Mouse (Mus musculus): ENCODE data around the gene Cers1. TPM values are rescaled to one million over a fixed set of nuclear protein-coding genes. Genes with fewer than 3 reads are reported as not detected.

Cers1 gene
- polyA plus RNA-seq, 1 experiment, result 0.23 TPM

DNA sequence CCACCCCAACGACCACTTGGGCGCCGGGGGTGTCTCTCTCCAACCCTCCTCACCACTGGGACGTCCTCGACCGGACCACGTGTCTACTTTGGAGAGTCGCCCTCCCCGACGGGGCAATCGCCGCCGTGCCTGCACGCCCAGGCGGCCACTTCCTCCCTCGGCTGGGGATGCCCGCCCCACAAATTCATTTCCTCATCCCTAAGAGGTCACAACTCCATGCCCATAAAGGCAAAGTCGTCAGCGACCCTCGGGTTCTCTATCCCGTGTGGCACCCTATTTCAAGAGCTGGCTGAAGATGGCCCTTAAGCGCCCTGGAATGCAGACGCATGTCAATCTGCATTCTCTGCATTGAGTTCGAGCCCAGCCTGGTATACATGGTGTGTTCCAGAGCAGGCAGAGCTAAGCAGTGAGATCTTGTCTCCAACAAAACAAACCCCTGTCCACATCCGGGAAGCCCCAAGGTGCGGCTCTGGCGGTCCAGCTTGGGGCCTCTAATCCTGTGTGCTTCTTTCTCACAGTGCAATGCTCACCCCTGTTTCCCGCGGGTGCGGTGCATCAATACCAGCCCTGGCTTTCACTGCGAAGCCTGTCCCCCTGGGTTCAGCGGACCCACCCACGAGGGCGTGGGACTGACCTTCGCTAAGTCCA, 59.8 kb downstream of the Cers1 start:
- Histone ChIP-seq H3ac (ENCODE audit: control insufficient read depth, insufficient read length, low read depth) (no peak overlapping the region), H3K79me2 (ENCODE audit: control insufficient read depth, insufficient read depth) (no peaks in the 10 kb centered on the region), H3K36me3 (ENCODE audit: control insufficient read depth, insufficient read depth) (no peaks in the 10 kb centered on the region), H3K4me3 (ENCODE audit: insufficient read depth, poor library complexity, severe bottlenecking) (no peak overlapping the region), H3K27me3 (ENCODE audit: control insufficient read depth, insufficient read depth, insufficient read length) (peaks cover 31% of the 10 kb centered on the region), H3K79me3 (ENCODE audit: low read depth) (no peaks in the 10 kb centered on the region)
- no peak for TF ChIP-seq MYOG (IDR thresholded peaks at IDR 0.05; ENCODE audit: control insufficient read depth, extremely low read depth, insufficient read length)
- TF ChIP-seq FOSL1 (IDR thresholded peaks at IDR 0.05; ENCODE audit: insufficient read depth, low read length, poor library complexity, severe bottlenecking), result no peak
- no peak for TF ChIP-seq MAX (IDR thresholded peaks at IDR 0.05)
- no peak for TF ChIP-seq CTCF (IDR thresholded peaks at IDR 0.05; ENCODE audit: control insufficient read depth, insufficient read depth, insufficient read length)
- TF ChIP-seq CEBPB (IDR thresholded peaks at IDR 0.05; ENCODE audit: low read depth), result no peak
- no peak for TF ChIP-seq MYOD1 (IDR thresholded peaks at IDR 0.05; ENCODE audit: control insufficient read depth, insufficient read length, low read depth)
- TF ChIP-seq USF1 (IDR thresholded peaks at IDR 0.05; ENCODE audit: low read depth), result no peak

- TF ChIP-seq CEBPB (IDR thresholded peaks at IDR 0.05; ENCODE audit: low read depth) (no peak), USF1 (IDR thresholded peaks at IDR 0.05; ENCODE audit: low read depth) (no peak), MYOG (IDR thresholded peaks at IDR 0.05; ENCODE audit: control insufficient read depth, extremely low read depth, insufficient read length) (no peak), FOSL1 (IDR thresholded peaks at IDR 0.05; ENCODE audit: insufficient read depth, low read length, poor library complexity, severe bottlenecking) (no peak), MYOD1 (IDR thresholded peaks at IDR 0.05; ENCODE audit: control insufficient read depth, insufficient read length, low read depth) (no peak), CTCF (IDR thresholded peaks at IDR 0.05; ENCODE audit: control insufficient read depth, insufficient read depth, insufficient read length) (no peak), MAX (IDR thresholded peaks at IDR 0.05) (no peak)
- Histone ChIP-seq H3K27me3 (ENCODE audit: control insufficient read depth, insufficient read depth, insufficient read length) (peaks cover 31% of the 10 kb centered on the region), H3K79me2 (ENCODE audit: control insufficient read depth, insufficient read depth) (no peaks in the 10 kb centered on the region), H3K4me3 (ENCODE audit: insufficient read depth, poor library complexity, severe bottlenecking) (no peak overlapping the region), H3ac (ENCODE audit: control insufficient read depth, insufficient read length, low read depth) (no peak overlapping the region), H3K36me3 (ENCODE audit: control insufficient read depth, insufficient read depth) (no peaks in the 10 kb centered on the region), H3K79me3 (ENCODE audit: low read depth) (no peaks in the 10 kb centered on the region)
Observed at GRCm38 (mm10) chr8:70376275-70376741, 60.7 kb downstream of the Cers1 start.

DNA sequence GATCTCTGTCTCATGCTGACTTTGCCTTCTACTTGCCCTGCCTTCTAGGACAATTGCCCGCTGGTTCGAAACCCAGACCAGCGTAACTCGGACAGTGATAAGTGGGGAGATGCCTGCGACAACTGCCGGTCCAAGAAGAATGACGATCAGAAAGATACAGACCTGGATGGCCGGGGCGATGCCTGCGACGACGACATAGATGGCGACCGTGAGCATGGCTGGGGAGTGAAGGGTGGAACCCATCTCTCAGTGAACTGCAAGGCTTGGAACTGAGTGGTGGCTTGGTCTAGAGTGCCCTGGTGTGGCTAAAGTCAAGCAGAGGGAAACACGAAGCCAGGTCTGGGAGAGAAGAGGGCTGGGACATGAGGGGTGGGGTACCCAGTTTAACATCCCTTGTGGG, 61.5 kb downstream of the Cers1 start:
- no peak for TF ChIP-seq MYOG (IDR thresholded peaks at IDR 0.05; ENCODE audit: control insufficient read depth, extremely low read depth, insufficient read length)
- no peak for TF ChIP-seq CEBPB (IDR thresholded peaks at IDR 0.05; ENCODE audit: low read depth)
- Histone ChIP-seq H3K27me3 (ENCODE audit: control insufficient read depth, insufficient read depth, insufficient read length) (peaks cover 31% of the 10 kb centered on the region), H3K4me3 (ENCODE audit: insufficient read depth, poor library complexity, severe bottlenecking) (no peak overlapping the region)

DNA sequence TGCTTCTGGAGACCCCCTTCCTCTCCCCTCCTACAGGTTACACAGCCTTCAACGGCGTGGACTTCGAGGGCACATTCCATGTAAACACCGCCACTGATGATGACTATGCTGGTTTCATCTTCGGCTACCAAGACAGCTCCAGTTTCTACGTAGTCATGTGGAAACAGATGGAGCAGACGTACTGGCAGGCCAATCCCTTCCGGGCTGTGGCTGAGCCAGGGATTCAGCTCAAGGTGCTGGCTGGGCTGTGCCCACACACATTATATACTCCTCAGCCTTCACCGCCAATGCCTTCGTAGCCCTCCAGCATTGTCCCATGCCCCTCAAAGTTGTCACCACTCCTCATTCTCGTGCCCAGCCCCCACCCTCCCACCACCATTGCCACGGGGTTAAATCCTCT, 64.5 kb downstream of the Cers1 start:
- peaks cover 11% of the 10 kb centered on the region for H3K27me3 ChIP-seq (ENCODE audit: control insufficient read depth, insufficient read depth, insufficient read length)
- H3K79me2 ChIP-seq (ENCODE audit: control insufficient read depth, insufficient read depth), result no peaks in the 10 kb centered on the region
- TF ChIP-seq MAX (IDR thresholded peaks at IDR 0.05) (no peak), USF1 (IDR thresholded peaks at IDR 0.05; ENCODE audit: low read depth) (no peak), CTCF (IDR thresholded peaks at IDR 0.05; ENCODE audit: control insufficient read depth, insufficient read depth, insufficient read length) (no peak), FOSL1 (IDR thresholded peaks at IDR 0.05; ENCODE audit: insufficient read depth, low read length, poor library complexity, severe bottlenecking) (no peak), CEBPB (IDR thresholded peaks at IDR 0.05; ENCODE audit: low read depth) (no peak), MYOD1 (IDR thresholded peaks at IDR 0.05; ENCODE audit: control insufficient read depth, insufficient read length, low read depth) (no peak), MYOG (IDR thresholded peaks at IDR 0.05; ENCODE audit: control insufficient read depth, extremely low read depth, insufficient read length) (no peak)
- no peak overlapping the region for H3K4me3 ChIP-seq (ENCODE audit: insufficient read depth, poor library complexity, severe bottlenecking)
- H3K79me3 ChIP-seq (ENCODE audit: low read depth), result no peaks in the 10 kb centered on the region
- H3ac ChIP-seq (ENCODE audit: control insufficient read depth, insufficient read length, low read depth), result no peak overlapping the region
- H3K36me3 ChIP-seq (ENCODE audit: control insufficient read depth, insufficient read depth), result no peaks in the 10 kb centered on the region

More for the DNA sequence above, 61.5 kb downstream of the Cers1 start:
- H3ac ChIP-seq (ENCODE audit: control insufficient read depth, insufficient read length, low read depth), result no peak overlapping the region
- H3K79me2 ChIP-seq (ENCODE audit: control insufficient read depth, insufficient read depth), result no peaks in the 10 kb centered on the region
- H3K36me3 ChIP-seq (ENCODE audit: control insufficient read depth, insufficient read depth), result no peaks in the 10 kb centered on the region
- no peaks in the 10 kb centered on the region for H3K79me3 ChIP-seq (ENCODE audit: low read depth)

Other genes starting within 250 kb of the Cers1 start
- gene Tm6sf2, start 242.9 kb upstream of the Cers1 start, polyA plus RNA-seq (2012; fragmentation: generic; extraction: Trizol), result 0.57 TPM
- 1.0 TPM for gene Hapln4, start 232.3 kb upstream of the Cers1 start, polyA plus RNA-seq (2012; fragmentation: generic; extraction: Trizol)
- gene Ncan, start 194.9 kb upstream of the Cers1 start, polyA plus RNA-seq (2012; fragmentation: generic; extraction: Trizol), result not detected
- gene Nr2c2ap, start 184.4 kb upstream of the Cers1 start, polyA plus RNA-seq (2012; fragmentation: generic; extraction: Trizol), result 37.3 TPM
- gene Rfxank, start 176.6 kb upstream of the Cers1 start, polyA plus RNA-seq (2012; fragmentation: generic; extraction: Trizol), result 7.9 TPM
- gene Borcs8, start 176.3 kb upstream of the Cers1 start, polyA plus RNA-seq (2012; fragmentation: generic; extraction: Trizol), result 49.8 TPM
- 0.05 TPM for gene Mef2b, start 176.1 kb upstream of the Cers1 start, polyA plus RNA-seq (2012; fragmentation: generic; extraction: Trizol)
- 57.8 TPM for gene Tmem161a, start 143.4 kb upstream of the Cers1 start, polyA plus RNA-seq (2012; fragmentation: generic; extraction: Trizol)
- gene Slc25a42, start 103.5 kb upstream of the Cers1 start, polyA plus RNA-seq (2012; fragmentation: generic; extraction: Trizol), result 0.61 TPM
- 7.8 TPM for gene Sugp2, start 81.5 kb upstream of the Cers1 start, polyA plus RNA-seq (2012; fragmentation: generic; extraction: Trizol)
- gene Armc6, start 81.3 kb upstream of the Cers1 start, polyA plus RNA-seq (2012; fragmentation: generic; extraction: Trizol), result 48.5 TPM
- 66.5 TPM for gene Homer3, start 32.9 kb upstream of the Cers1 start, polyA plus RNA-seq (2012; fragmentation: generic; extraction: Trizol)
- gene Ddx49, start 13.3 kb upstream of the Cers1 start, polyA plus RNA-seq (2012; fragmentation: generic; extraction: Trizol), result 136 TPM
- gene Cope, start 13.3 kb upstream of the Cers1 start, polyA plus RNA-seq (2012; fragmentation: generic; extraction: Trizol), result 158 TPM
- 0.16 TPM for gene Gdf1, start 14.0 kb downstream of the Cers1 start, polyA plus RNA-seq (2012; fragmentation: generic; extraction: Trizol)
- 47.2 TPM for gene Upf1, start 37.5 kb downstream of the Cers1 start, polyA plus RNA-seq (2012; fragmentation: generic; extraction: Trizol)
- gene Comp, start 57.8 kb downstream of the Cers1 start, polyA plus RNA-seq (2012; fragmentation: generic; extraction: Trizol), result 0.20 TPM
- 11.7 TPM for gene Crtc1, start 123.8 kb downstream of the Cers1 start, polyA plus RNA-seq (2012; fragmentation: generic; extraction: Trizol)
- gene Klhl26, start 161.2 kb downstream of the Cers1 start, polyA plus RNA-seq (2012; fragmentation: generic; extraction: Trizol), result 34.4 TPM
- gene Tmem59l, start 171.6 kb downstream of the Cers1 start, polyA plus RNA-seq (2012; fragmentation: generic; extraction: Trizol), result 0.36 TPM
- gene Crlf1, start 177.4 kb downstream of the Cers1 start, polyA plus RNA-seq (2012; fragmentation: generic; extraction: Trizol), result 294 TPM
- 199 TPM for gene Rex1bd, start 191.0 kb downstream of the Cers1 start, polyA plus RNA-seq (2012; fragmentation: generic; extraction: Trizol)
- gene Uba52, start 195.0 kb downstream of the Cers1 start, polyA plus RNA-seq (2012; fragmentation: generic; extraction: Trizol), result 1,556 TPM
- 256 TPM for gene Fkbp8, start 211.9 kb downstream of the Cers1 start, polyA plus RNA-seq (2012; fragmentation: generic; extraction: Trizol)
- gene Kxd1, start 212.2 kb downstream of the Cers1 start, polyA plus RNA-seq (2012; fragmentation: generic; extraction: Trizol), result 47.5 TPM
- gene Ell, start 223.7 kb downstream of the Cers1 start, polyA plus RNA-seq (2012; fragmentation: generic; extraction: Trizol), result 12.3 TPM